Mouse (Mus musculus): ENCODE measurements around the gene Cbln1.

DNA sequence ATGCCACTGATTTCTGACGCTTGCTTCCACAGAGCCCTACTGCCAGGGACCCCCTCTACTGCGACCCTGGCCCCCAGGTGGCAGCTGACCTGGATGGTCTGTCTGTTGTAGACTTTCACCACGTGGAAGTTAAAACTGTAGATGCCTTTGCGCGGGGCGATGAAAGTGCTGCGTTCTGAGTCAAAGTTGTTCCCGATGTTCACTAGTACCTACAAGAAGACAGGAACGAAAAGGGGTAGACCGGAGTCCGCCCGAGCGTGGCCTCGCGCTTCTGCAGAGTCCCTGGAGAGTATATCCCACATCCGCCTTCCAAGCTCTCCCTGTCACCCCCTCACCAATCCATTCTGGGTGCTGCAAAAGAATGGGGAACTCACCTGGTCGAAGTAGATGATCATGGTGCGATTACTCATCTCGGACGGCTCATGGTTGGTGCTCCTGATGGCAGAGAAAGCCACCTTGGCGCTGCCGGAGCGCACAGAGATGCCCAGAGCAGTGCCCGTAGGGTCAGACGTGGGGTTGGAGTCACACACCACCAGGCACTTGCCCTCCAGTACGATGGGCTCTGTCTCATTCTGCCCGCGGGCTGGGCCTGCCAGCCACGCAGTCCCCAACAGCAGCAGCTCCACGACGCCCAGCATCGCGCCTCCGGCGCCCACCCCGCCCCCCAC lies 672 bp downstream of the Cbln1 start:
- TF ChIP-seq PAX5 (IDR thresholded peaks at IDR 0.05; ENCODE audit: low read length) (no peak), NELFE (IDR thresholded peaks at IDR 0.05; ENCODE audit: low read depth, low read length) (no peak), SMC3 (IDR thresholded peaks at IDR 0.05; ENCODE audit: low read depth, low read length) (no peak), JUN (IDR thresholded peaks at IDR 0.05; ENCODE audit: insufficient read depth, low read depth, low read length) (no peak), CTCF (conservative IDR thresholded peaks at IDR 0.05 in 1 of 2, IDR thresholded peaks at IDR 0.05 in 1 of 2; ENCODE audit: low read depth in 2 of 2, low read length in 2 of 2) (no peak), ZNF384 (IDR thresholded peaks at IDR 0.05; ENCODE audit: low read depth, low read length) (no peak), ZMIZ1 (IDR thresholded peaks at IDR 0.05; ENCODE audit: low read depth, low read length) (no peak), E2F4 (IDR thresholded peaks at IDR 0.05; ENCODE audit: insufficient replicate concordance, low read depth, low read length) (no peak), NRF1 (IDR thresholded peaks at IDR 0.05; ENCODE audit: low read depth, low read length) (no peak), KAT2A (IDR thresholded peaks at IDR 0.05; ENCODE audit: insufficient replicate concordance, low read length) (no peak), BHLHE40 (IDR thresholded peaks at IDR 0.05; ENCODE audit: low read depth, low read length) (no peak), POLR2A (IDR thresholded peaks at IDR 0.05; ENCODE audit: low read depth, low read length) (no peak), MAX (IDR thresholded peaks at IDR 0.05; ENCODE audit: low read length) (no peak), EP300 (IDR thresholded peaks at IDR 0.05; ENCODE audit: low read length) (no peak)
